Comparison of ENCODE assay signal across 7 mouse cellular contexts in genomic region chr4:132463430-132464254, GRCm38 (mm10). TPM values are rescaled to one million over a fixed set of nuclear protein-coding genes. Genes with fewer than 3 reads are reported as not detected.
DNase-seq lines count a peak whose midpoint lies in the region; ATAC-seq and TF ChIP-seq lines count a peak whose summit lies in the region.

Med18 (minus strand) TSS chr4:132463921.

- peak within 1 kb of the TSS; percentile 79 for H3K4me2 ChIP-seq in intestine, postnatal 0 days (replicated peaks; ENCODE audit: low read depth)
- peak within 1 kb of the TSS; percentile 74 for H3K4me2 ChIP-seq in midbrain, embryonic 12.5 days (replicated peaks)

- peak within 1 kb of the TSS; percentile 65 for H3K4me3 ChIP-seq in intestine, postnatal 0 days (ENCODE audit: low read depth, low read length)
- H3K4me3 ChIP-seq in midbrain, embryonic 12.5 days = peak within 1 kb of the TSS; percentile 90
- H3K4me3 ChIP-seq in small intestine, adult 2 months (ENCODE audit: low read depth, low read length) = peak within 1 kb of the TSS; percentile 82

- TF ChIP-seq CTCF in intestine, postnatal 0 days (IDR thresholded peaks at IDR 0.05; ENCODE audit: low read depth) = peak; percentile 70
- peak; percentile 72; the same call in 1 of the 2 replicates for TF ChIP-seq CTCF in small intestine, adult 2 months (IDR thresholded peaks at IDR 0.05; ENCODE audit: extremely low read depth, insufficient read length, insufficient replicate concordance, low read depth, low read length)

- intact Hi-C loops in left cerebral cortex, postnatal 4 days (cut with DNase I) = loop anchor here (5.0 kb wide), 1 partner anchor 49 kb away; the partner anchor contains the start of gene Sesn2

- no peaks in the 10 kb centered on the region for H3K9me3 ChIP-seq in intestine, postnatal 0 days (ENCODE audit: control insufficient read depth)
- H3K9me3 ChIP-seq in midbrain, embryonic 12.5 days = no peaks in the 10 kb centered on the region

- peak; percentile 57; the same call in 1 of the 2 replicates for TF ChIP-seq POLR2A in small intestine, adult 2 months (IDR thresholded peaks at IDR 0.05; ENCODE audit: low read depth, low read length)

- peak; percentile 66 for ATAC-seq in intestine, postnatal 0 days
- peak; percentile 95 for ATAC-seq in midbrain, embryonic 12.5 days (ENCODE audit: low FRiP score, low read depth)

- DNase-seq in adrenal gland, adult 8-10 months = peak; percentile 91
- DNase-seq in embryo, embryonic 9.5 days (ENCODE audit: extremely low spot score) = peak; percentile 92
- peak; percentile 75 for DNase-seq in gonadal fat pad, adult 2 months (ENCODE audit: low read depth)
- DNase-seq in left cerebral cortex, postnatal 4 days = peak; percentile 94

- no peaks in the 10 kb centered on the region for H3K4me1 ChIP-seq in intestine, postnatal 0 days (replicated peaks; ENCODE audit: control insufficient read depth, insufficient read depth, low read length)
- H3K4me1 ChIP-seq in midbrain, embryonic 12.5 days = peaks cover 17% of the 10 kb centered on the region
- H3K4me1 ChIP-seq in small intestine, adult 2 months (ENCODE audit: control insufficient read depth, insufficient read depth, insufficient read length, low read length) = peaks cover 8% of the 10 kb centered on the region; the same call in 1 of the 2 replicates

- H3K27me3 ChIP-seq in intestine, postnatal 0 days (replicated peaks; ENCODE audit: control insufficient read depth, insufficient read depth, low read length) = no peaks in the 10 kb centered on the region
- no peaks in the 10 kb centered on the region for H3K27me3 ChIP-seq in midbrain, embryonic 12.5 days
- H3K27me3 ChIP-seq in small intestine, adult 2 months (ENCODE audit: control insufficient read depth, insufficient read depth, low read length) = no peaks in the 10 kb centered on the region

- under 1% methylated on average over 44 of the region's 44 CpGs for WGBS in intestine, postnatal 0 days
- under 1% methylated on average over 44 of the region's 44 CpGs for WGBS in midbrain, embryonic 12.5 days
- under 1% methylated on average over 44 of the region's 44 CpGs for WGBS in small intestine, adult 2 months

- H3K27ac ChIP-seq in intestine, postnatal 0 days (ENCODE audit: low read depth, low read length) = peak within 1 kb of the TSS; percentile 31; the same call in 1 of the 2 replicates
- H3K27ac ChIP-seq in midbrain, embryonic 12.5 days (replicated peaks) = no peak within 1 kb of the TSS; the same call in 1 of the 2 replicates
- H3K27ac ChIP-seq in small intestine, adult 2 months (ENCODE audit: insufficient read depth, low read depth, low read length) = no peak within 1 kb of the TSS

- H3K36me3 ChIP-seq in intestine, postnatal 0 days (ENCODE audit: control insufficient read depth, insufficient read depth) = peaks cover 14% of the 10 kb centered on the region; the same call in 1 of the 2 replicates
- peaks cover 24% of the 10 kb centered on the region for H3K36me3 ChIP-seq in midbrain, embryonic 12.5 days
- peaks cover 13% of the 10 kb centered on the region for H3K36me3 ChIP-seq in small intestine, adult 2 months (ENCODE audit: control insufficient read depth, insufficient read depth, low read length)

- H3K9ac ChIP-seq in intestine, postnatal 0 days (ENCODE audit: low read depth, low read length) = peak within 1 kb of the TSS; percentile 74
- peak within 1 kb of the TSS; percentile 83 for H3K9ac ChIP-seq in midbrain, embryonic 12.5 days (replicated peaks)

RNA-seq across cellular contexts. Expression of gene Med18, which starts in this region (rescaled TPM):
- 10 to 100 TPM in 1 of 4 experiments, 1 to 10 TPM in 3; 7.7 to 11.0 (median 9.6) TPM for total RNA-seq in adrenal gland, adult 8-10 months (2022)
- polyA plus RNA-seq in gonadal fat pad, adult 2 months (2012; rRNA removed) = 4.5 and 6.7 TPM in 2 replicates
- 8.8 and 9.5 TPM in 2 replicates for polyA plus RNA-seq in intestine, postnatal 0 days (2015; fragmentation: Nextera tagmentation; extraction: Ambion mirVana)
- total RNA-seq in left cerebral cortex, postnatal 4 days (2021) = 10 to 100 TPM; 10.0 to 12.2 TPM
- polyA plus RNA-seq in midbrain, embryonic 12.5 days (2016; fragmentation: Nextera tagmentation; extraction: Ambion mirVana) = 22.2 and 27.3 TPM in 2 replicates
- polyA plus RNA-seq in small intestine, adult 2 months (2012; rRNA removed) = 1.1 and 2.0 TPM in 2 replicates
